Mouse (Mus musculus): ENCODE measurements around the gene Dnajc3.

- TF ChIP-seq GATA1 (IDR thresholded peaks at IDR 0.05; ENCODE audit: borderline replicate concordance, low read length) (no peak), FLI1 (IDR thresholded peaks at IDR 0.05; ENCODE audit: low read length) (no peak)
Observed at GRCm38 (mm10) chr14:118977136-118977816, 39.5 kb downstream of the Dnajc3 start.

Measured in megakaryocyte, embryonic 14.5 days (primary cell).